Mouse (Mus musculus) MEL (cell line): ENCODE data around the gene Scamp4. TPM values are rescaled to one million over a fixed set of nuclear protein-coding genes. Genes with fewer than 3 reads are reported as not detected.

Experiments used
- DNase-seq: peaks from one replicate; pipeline ENCODE4 v3.0.0; 2011; ENCODE audit warnings: low read depth, low spot score
- H3K27ac ChIP-seq: 2 replicates; pipeline ENCODE4 v1.5.1; 2012; ENCODE audit warnings: low read depth, mild to moderate bottlenecking, control low read depth, low read length, moderate library complexity; ENCODE audit not compliant: control insufficient read depth
- H3K27me3 ChIP-seq, 2 experiments: fragments of 150-350 bp in 1 of 2; sonication (generic) in 1 of 2; 2 replicates each; pipeline ENCODE4 v1.6.1; 2012; ENCODE audit warnings: low read length in 2 of 2, mild to moderate bottlenecking in 2 of 2, improper control_type of control experiment in 1 of 2, moderate library complexity in 1 of 2; ENCODE audit not compliant: insufficient read depth in 2 of 2, control insufficient read depth in 1 of 2
- H3K36me3 ChIP-seq, 2 experiments: 2 replicates each; pipeline ENCODE4 v1.6.1; 2012 to 2014; ENCODE audit warnings: low read length in 2 of 2, improper control_type of control experiment in 1 of 2, inconsistent platforms in 1 of 2, mild to moderate bottlenecking in 1 of 2; ENCODE audit not compliant: insufficient read depth in 2 of 2, control insufficient read depth in 1 of 2
- H3K4me1 ChIP-seq, 2 experiments: fragments of 150-350 bp in 1 of 2; sonication (generic) in 1 of 2; 2 replicates each; pipeline ENCODE4 v1.6.1; 2012; ENCODE audit warnings: low read length in 2 of 2, improper control_type of control experiment in 1 of 2, mild to moderate bottlenecking in 1 of 2; ENCODE audit not compliant: insufficient read depth in 2 of 2, control insufficient read depth in 1 of 2
- H3K4me3 ChIP-seq, 2 experiments: fragments of 150-350 bp in 1 of 2; sonication (generic) in 1 of 2; 2 replicates each; pipeline ENCODE4 v1.5.1; 2012; ENCODE audit warnings: low read depth in 2 of 2, low read length in 2 of 2, mild to moderate bottlenecking in 2 of 2, moderate library complexity in 2 of 2, control low read depth in 1 of 2, improper control_type of control experiment in 1 of 2; ENCODE audit not compliant: control insufficient read depth in 1 of 2, insufficient read depth in 1 of 2
- H3K79me2 ChIP-seq: 2 replicates; pipeline ENCODE4 v1.6.1; 2012; ENCODE audit warnings: mild to moderate bottlenecking, low read length, moderate library complexity; ENCODE audit not compliant: control insufficient read depth, poor library complexity, insufficient read depth
- H3K9ac ChIP-seq: 2 replicates; pipeline ENCODE4 v1.6.1; 2012; ENCODE audit warnings: low read depth, mild to moderate bottlenecking, control low read depth, low read length, moderate library complexity; ENCODE audit not compliant: control insufficient read depth, poor library complexity, severe bottlenecking
- H3K9me3 ChIP-seq: fragments of 150-350 bp; sonication (generic); replicated peaks from 2 replicates; pipeline ENCODE4 v1.6.1; 2012; ENCODE audit warnings: mild to moderate bottlenecking, low read length, improper control_type of control experiment, moderate library complexity; ENCODE audit not compliant: insufficient read depth
- BHLHE40 ChIP-seq: IDR thresholded peaks from 2 replicates; pipeline ENCODE4 v1.6.1; 2012; ENCODE audit warnings: low read depth, mild to moderate bottlenecking, inconsistent platforms, low read length, improper control_type of control experiment, borderline replicate concordance
- CHD1 ChIP-seq: IDR thresholded peaks from 2 replicates; pipeline ENCODE4 v1.6.1; 2012; ENCODE audit warnings: low read depth, mild to moderate bottlenecking, inconsistent platforms, low read length, improper control_type of control experiment
- CHD2 ChIP-seq: IDR thresholded peaks from 2 replicates; pipeline ENCODE4 v1.6.1; 2011; ENCODE audit warnings: low read length, improper control_type of control experiment
- CTCF ChIP-seq, 3 experiments: IDR thresholded peaks in 2 of 3; conservative IDR thresholded peaks in 1 of 3; 2 replicates each; pipeline ENCODE4 v1.5.1; 2011 to 2012; ENCODE audit warnings: low read length in 3 of 3, low read depth in 2 of 3, mild to moderate bottlenecking in 2 of 3, improper control_type of control experiment in 1 of 3, inconsistent platforms in 1 of 3, mixed read lengths in 1 of 3, moderate library complexity in 1 of 3; ENCODE audit not compliant: control insufficient read depth in 1 of 3, insufficient read depth in 1 of 3, poor library complexity in 1 of 3, severe bottlenecking in 1 of 3
- E2F4 ChIP-seq: IDR thresholded peaks from 2 replicates; pipeline ENCODE4 v1.6.1; 2011; ENCODE audit warnings: low read depth, low read length, improper control_type of control experiment, borderline replicate concordance
- ELF1 ChIP-seq: IDR thresholded peaks from 2 replicates; pipeline ENCODE4 v1.6.1; 2014; ENCODE audit warnings: low read depth, mild to moderate bottlenecking, inconsistent platforms, low read length, improper control_type of control experiment, moderate library complexity
- EP300 ChIP-seq, 2 experiments: IDR thresholded peaks; 2 replicates each; pipeline ENCODE4 v1.6.1; 2011; ENCODE audit warnings: improper control_type of control experiment in 2 of 2, low read length in 2 of 2, low read depth in 1 of 2, mild to moderate bottlenecking in 1 of 2
- ETS1 ChIP-seq: IDR thresholded peaks from 2 replicates; pipeline ENCODE4 v1.6.1; 2012; ENCODE audit warnings: low read depth, mild to moderate bottlenecking, inconsistent platforms, low read length, improper control_type of control experiment, moderate library complexity
- GABPA ChIP-seq: IDR thresholded peaks from 2 replicates; pipeline ENCODE4 v1.6.1; 2012; ENCODE audit warnings: low read depth, mild to moderate bottlenecking, inconsistent platforms, low read length, improper control_type of control experiment, moderate library complexity
- GATA1 ChIP-seq: IDR thresholded peaks from 2 replicates; pipeline ENCODE4 v1.6.1; 2011; ENCODE audit warnings: low read depth, low read length, improper control_type of control experiment
- HCFC1 ChIP-seq: IDR thresholded peaks from 2 replicates; pipeline ENCODE4 v1.6.1; 2012; ENCODE audit warnings: low read depth, mild to moderate bottlenecking, inconsistent platforms, low read length, improper control_type of control experiment, moderate library complexity
- KAT2A ChIP-seq: conservative IDR thresholded peaks from 2 replicates; pipeline ENCODE4 v1.6.1; 2012; ENCODE audit warnings: low read depth, low read length, improper control_type of control experiment, inconsistent platforms
- MAFK ChIP-seq: IDR thresholded peaks from 2 replicates; pipeline ENCODE4 v1.6.1; 2011; ENCODE audit warnings: low read depth, mild to moderate bottlenecking, low read length, improper control_type of control experiment, borderline replicate concordance
- MAX ChIP-seq: IDR thresholded peaks from 2 replicates; pipeline ENCODE4 v1.6.1; 2011; ENCODE audit warnings: low read length, improper control_type of control experiment
- MXI1 ChIP-seq: IDR thresholded peaks from 2 replicates; pipeline ENCODE4 v1.6.1; 2011; ENCODE audit warnings: mild to moderate bottlenecking, low read depth, low read length, improper control_type of control experiment
- MYB ChIP-seq: IDR thresholded peaks from 2 replicates; pipeline ENCODE4 v1.6.1; 2011; ENCODE audit warnings: mild to moderate bottlenecking, low read depth, low read length, improper control_type of control experiment
- NELFE ChIP-seq: IDR thresholded peaks from 2 replicates; pipeline ENCODE4 v1.6.1; 2011; ENCODE audit warnings: low read depth, low read length, improper control_type of control experiment
- POLR2A ChIP-seq, 2 experiments: IDR thresholded peaks; 2 replicates each; pipeline ENCODE4 v1.6.1; 2011 to 2012; ENCODE audit warnings: low read length in 2 of 2, mild to moderate bottlenecking in 2 of 2, control low read depth in 1 of 2, improper control_type of control experiment in 1 of 2, low read depth in 1 of 2, moderate library complexity in 1 of 2; ENCODE audit not compliant: control insufficient read depth in 1 of 2, insufficient read depth in 1 of 2, poor library complexity in 1 of 2
- POLR2AphosphoS5 ChIP-seq: IDR thresholded peaks from 2 replicates; pipeline ENCODE4 v1.6.1; 2012; ENCODE audit warnings: low read depth, borderline replicate concordance, mild to moderate bottlenecking, inconsistent platforms, low read length, moderate library complexity, mixed read lengths
- RAD21 ChIP-seq: IDR thresholded peaks from 2 replicates; pipeline ENCODE4 v1.6.1; 2011; ENCODE audit warnings: mild to moderate bottlenecking, low read depth, low read length, improper control_type of control experiment
- RCOR1 ChIP-seq: IDR thresholded peaks from 2 replicates; pipeline ENCODE4 v1.6.1; 2012; ENCODE audit warnings: low read depth, mild to moderate bottlenecking, inconsistent platforms, low read length, improper control_type of control experiment
- SIN3A ChIP-seq: IDR thresholded peaks from 2 replicates; pipeline ENCODE4 v1.6.1; 2012; ENCODE audit warnings: low read length, improper control_type of control experiment, inconsistent platforms
- TBP ChIP-seq: IDR thresholded peaks from 2 replicates; pipeline ENCODE4 v1.8.0; 2011; ENCODE audit warnings: low read depth, low read length, improper control_type of control experiment
- TCF12 ChIP-seq: IDR thresholded peaks from 2 replicates; pipeline ENCODE4 v1.6.1; 2014; ENCODE audit warnings: low read depth, mild to moderate bottlenecking, inconsistent platforms, low read length, improper control_type of control experiment, moderate library complexity
- USF1 ChIP-seq: IDR thresholded peaks from 2 replicates; pipeline ENCODE4 v1.6.1; 2014; ENCODE audit warnings: low read depth, mild to moderate bottlenecking, inconsistent platforms, low read length, improper control_type of control experiment, moderate library complexity
- ZMIZ1 ChIP-seq: IDR thresholded peaks from 2 replicates; pipeline ENCODE4 v1.6.1; 2012; ENCODE audit warnings: low read depth, mild to moderate bottlenecking, inconsistent platforms, low read length, improper control_type of control experiment, moderate library complexity
- ZNF384 ChIP-seq: IDR thresholded peaks from 2 replicates; pipeline ENCODE4 v1.6.1; 2012; ENCODE audit warnings: low read depth, mild to moderate bottlenecking, inconsistent platforms, low read length, improper control_type of control experiment
- polyA plus RNA-seq, 2 experiments: library from polyadenylated mRNA; stranded (reverse) in 1 of 2; unstranded in 1 of 2; fragments of >175 nt in 1 of 2; fragments of >200 nt in 1 of 2; gene quantifications; 2 replicates each; pipeline versions ENCODE4 v1.2.1 to v1.2.4; 2012; ENCODE audit warnings: low replicate concordance in 2 of 2, low read depth in 1 of 2; ENCODE audit not compliant: insufficient read length in 2 of 2, insufficient read depth in 1 of 2, missing spikeins in 1 of 2
- total RNA-seq: library from RNA; depleted of rRNA; stranded (reverse); fragments of 300-350 nt; gene quantifications from 2 replicates; pipeline ENCODE4 v1.2.3, GENCODE M21; 2012

Gene Scamp4
- total and polyA plus RNA-seq, 3 experiments: 34.2 to 140 TPM; not detected in 1

- TF ChIP-seq POLR2A (IDR thresholded peaks at IDR 0.05; ENCODE audit: control insufficient read depth in 1 of 2, insufficient read depth in 1 of 2, low read depth in 1 of 2, low read length in 2 of 2, poor library complexity in 1 of 2) (no peak; a peak in 1 of 4 replicates), GATA1 (no peak), ZNF384 (no peak), EP300 (IDR thresholded peaks at IDR 0.05; ENCODE audit: low read depth in 1 of 2, low read length in 2 of 2) (no peak), RAD21 (no peak), RCOR1 (no peak), MYB (no peak), CHD2 (no peak), CHD1 (no peak), NELFE (no peak), USF1 (no peak), ETS1 (peak; percentile 52), CTCF (IDR thresholded peaks at IDR 0.05 in 2 of 3, conservative IDR thresholded peaks at IDR 0.05 in 1 of 3; ENCODE audit: control insufficient read depth in 1 of 3, insufficient read depth in 1 of 3, low read depth in 2 of 3, low read length in 3 of 3, poor library complexity in 1 of 3, severe bottlenecking in 1 of 3) (no peak), MXI1 (peak; percentile 57), POLR2AphosphoS5 (no peak), BHLHE40 (no peak), MAFK (no peak), KAT2A (no peak)
These were observed 55.6 kb downstream of the Scamp4 start (continued) for GRCm38 (mm10) chr10:80658194-80658840.

GRCm38 (mm10) chr10:80658841-80659202, 56.1 kb downstream of the Scamp4 start:
- peak; percentile 92 for DNase-seq
- peak overlapping the region; percentile 67 for H3K9ac ChIP-seq

More at GRCm38 (mm10) chr10:80658841-80659202, 56.1 kb downstream of the Scamp4 start:
- Histone ChIP-seq H3K27me3 (no peaks in the 10 kb centered on the region), H3K9me3 (no peaks in the 10 kb centered on the region), H3K27ac (peak overlapping the region; percentile 81), H3K4me3 (peak overlapping the region; percentile 47 to 99), H3K36me3 (peaks cover 0 to 11% of the 10 kb centered on the region in 2 experiments; a peak in 2 of 4 replicates), H3K79me2 (peaks cover 8% of the 10 kb centered on the region), H3K4me1 (peaks cover 6 to 30% of the 10 kb centered on the region in 2 experiments)
- TF ChIP-seq CTCF (IDR thresholded peaks at IDR 0.05 in 2 of 3, conservative IDR thresholded peaks at IDR 0.05 in 1 of 3; ENCODE audit: control insufficient read depth in 1 of 3, insufficient read depth in 1 of 3, low read depth in 2 of 3, low read length in 3 of 3, poor library complexity in 1 of 3, severe bottlenecking in 1 of 3) (no peak), ZMIZ1 (no peak), E2F4 (no peak), ELF1 (0 out of 2 replicates have a peak, but pooled peaks have one; percentile 37), POLR2AphosphoS5 (no peak), NELFE (peak; percentile 68), MAX (no peak), SIN3A (peak; percentile 60), ETS1 (peak; percentile 38; the same call in 1 of the 2 replicates), EP300 (IDR thresholded peaks at IDR 0.05; ENCODE audit: low read depth in 1 of 2, low read length in 2 of 2) (no peak), GABPA (no peak), POLR2A (IDR thresholded peaks at IDR 0.05; ENCODE audit: control insufficient read depth in 1 of 2, insufficient read depth in 1 of 2, low read depth in 1 of 2, low read length in 2 of 2, poor library complexity in 1 of 2) (peak in 1 of 2 experiments; percentile 64; a peak in 2 of 4 replicates), ZNF384 (0 out of 2 replicates have a peak, but pooled peaks have one; percentile 9), MYB (no peak), MAFK (no peak), TCF12 (peak; percentile 34; the same call in 1 of the 2 replicates), HCFC1 (peak; percentile 39; the same call in 1 of the 2 replicates), TBP (peak; percentile 60; the same call in 1 of the 2 replicates)
